Mouse (Mus musculus) layer of hippocampus, postnatal 10 days (tissue): ENCODE measurements around the gene Ate1. TPM values are rescaled to one million over a fixed set of nuclear protein-coding genes. Genes with fewer than 3 reads are reported as not detected.
"Not testable (repeated sequence)": the region's sequence is repeated elsewhere in the genome, so short reads cannot be mapped to it uniquely, and the experiment has no call there.

Source experiments
- DNase-seq, 2 experiments: peaks; one replicate each; pipeline ENCODE4 v3.0.0; 2021; ENCODE audit warnings: low spot score in 2 of 2
- long read RNA-seq: library from polyadenylated mRNA; stranded (forward); transcript quantifications from one replicate; pipeline ENCODE4 v2.0.0, GENCODE M21; 2023
- total RNA-seq, 2 experiments: library from RNA; stranded (reverse); gene quantifications; 2 replicates each; pipeline ENCODE4 v1.2.3; 2021

Ate1 gene
- 10 to 100 TPM; 58.5 to 63.7 TPM for total RNA-seq
- long read RNA-seq, full-length matches to known transcripts = 18 of 23 reads
- long read RNA-seq, partial matches to known transcripts = 2 of 23 reads
- long read RNA-seq, other reads (novel, unspliced or antisense) = 3 of 23 reads

DNA sequence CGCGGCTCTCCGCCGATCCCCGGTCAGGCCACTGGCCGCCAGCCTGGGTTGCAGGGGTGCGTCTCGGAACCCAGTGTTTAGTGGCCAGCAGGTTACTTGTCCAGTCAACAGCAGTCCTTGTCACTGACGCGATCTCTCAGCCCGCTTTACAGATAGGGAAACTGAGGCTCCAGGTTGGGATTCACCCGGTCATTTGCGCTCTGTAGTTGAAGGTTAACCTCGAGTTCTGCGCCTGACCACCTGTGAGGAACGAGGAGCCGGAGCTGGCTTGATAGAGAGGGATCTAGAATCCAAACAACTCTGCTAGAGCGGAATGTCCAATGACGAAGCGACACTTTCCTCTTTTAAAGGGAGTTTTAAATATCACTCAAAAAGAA is at the start of gene Ate1:
Gene Ate1, minus strand, starts transcription at position 321 of the 377 bp plus-strand sequence.
- DNase-seq = no peak

DNA sequence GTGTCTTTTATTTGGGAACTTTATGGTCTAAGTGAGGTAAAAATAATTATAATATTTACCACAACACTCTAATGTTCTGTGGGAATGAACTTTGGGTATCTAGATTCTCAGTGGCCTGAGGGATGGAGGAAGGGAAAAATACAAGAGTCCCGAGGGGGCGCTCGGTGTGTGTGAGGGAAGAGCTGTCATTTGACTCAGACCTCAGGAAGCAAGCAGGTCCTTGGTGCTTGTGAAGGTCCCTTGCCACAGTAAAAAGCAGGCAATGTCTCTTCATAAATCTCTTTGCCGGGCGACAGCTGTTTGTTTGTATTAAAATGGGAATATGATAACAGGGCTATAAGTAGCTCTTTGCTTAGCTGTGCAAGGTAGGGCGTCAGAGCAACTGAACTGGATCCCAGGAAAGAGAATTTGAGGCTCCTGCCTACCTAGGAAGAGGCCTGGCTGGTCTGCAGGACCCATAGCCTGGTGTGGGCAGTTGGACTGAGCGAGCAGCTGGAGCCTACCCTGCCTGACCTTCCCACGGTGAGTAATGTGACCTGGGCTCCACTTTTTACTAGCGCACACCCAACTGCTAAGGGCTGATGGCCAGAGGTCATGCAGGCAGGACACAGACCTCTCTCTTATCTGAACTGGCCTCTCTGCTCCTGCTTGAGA is 48.7 kb upstream of the Ate1 start:
- no peak for DNase-seq

DNA sequence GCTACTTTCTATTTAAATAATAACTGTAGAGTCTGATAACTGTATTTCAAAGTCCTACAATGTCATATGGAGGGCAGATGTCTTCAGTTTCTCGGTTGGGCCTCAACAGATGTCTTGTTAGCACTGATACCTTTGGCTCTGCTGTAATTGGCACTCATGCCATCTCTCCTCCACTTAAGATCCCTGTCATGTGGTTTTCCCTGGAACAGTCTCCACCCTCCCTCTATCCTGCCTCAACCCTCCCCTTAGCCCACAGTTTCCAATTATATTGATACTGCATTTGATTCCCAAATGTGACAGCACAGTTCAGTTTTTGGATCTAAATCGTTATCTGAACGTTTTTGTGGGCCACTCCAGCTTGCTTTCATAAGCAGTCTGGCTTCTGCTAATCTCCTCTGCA is 44.4 kb upstream of the Ate1 start:
- DNase-seq = no peak

DNA sequence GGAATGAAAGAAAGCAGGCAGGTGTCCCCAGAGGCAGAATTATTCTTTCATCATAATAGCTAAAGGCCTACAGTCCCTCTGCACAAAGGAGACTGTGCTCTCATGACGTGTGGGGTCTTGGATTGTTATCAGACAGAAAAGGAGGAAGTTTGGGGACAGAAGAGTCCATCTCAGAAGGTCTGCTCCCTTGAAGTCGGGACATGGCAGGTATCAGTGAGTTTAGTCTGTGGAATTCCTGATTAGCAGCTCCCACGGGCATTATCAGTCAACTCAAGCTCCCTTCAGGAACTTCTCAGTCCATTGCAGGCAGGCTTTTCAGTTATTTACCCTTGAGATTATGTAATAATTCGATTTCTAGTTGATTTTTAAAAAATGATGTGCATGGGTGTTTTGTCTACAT is 43.7 kb upstream of the Ate1 start:
- DNase-seq = no peak

DNA sequence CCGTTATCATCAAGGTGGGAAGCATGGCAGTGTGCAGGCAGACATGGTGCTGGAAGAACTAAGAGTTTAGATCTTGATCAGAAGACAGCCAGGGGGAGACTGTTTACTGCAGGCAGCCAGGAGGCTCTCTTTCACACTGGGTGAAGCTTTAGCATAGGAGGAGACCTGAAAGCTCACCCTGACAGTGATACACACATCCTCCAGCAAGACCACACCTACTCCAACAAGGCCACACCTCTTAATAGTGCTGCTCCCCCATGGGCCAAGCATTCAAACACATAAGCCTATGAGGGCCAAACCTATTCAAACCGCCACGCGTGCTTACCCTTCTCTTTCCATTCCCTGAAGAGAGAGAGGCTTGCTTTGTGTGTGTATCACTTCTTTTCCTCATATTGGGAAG is 43.1 kb upstream of the Ate1 start:
- no peak for DNase-seq

DNA sequence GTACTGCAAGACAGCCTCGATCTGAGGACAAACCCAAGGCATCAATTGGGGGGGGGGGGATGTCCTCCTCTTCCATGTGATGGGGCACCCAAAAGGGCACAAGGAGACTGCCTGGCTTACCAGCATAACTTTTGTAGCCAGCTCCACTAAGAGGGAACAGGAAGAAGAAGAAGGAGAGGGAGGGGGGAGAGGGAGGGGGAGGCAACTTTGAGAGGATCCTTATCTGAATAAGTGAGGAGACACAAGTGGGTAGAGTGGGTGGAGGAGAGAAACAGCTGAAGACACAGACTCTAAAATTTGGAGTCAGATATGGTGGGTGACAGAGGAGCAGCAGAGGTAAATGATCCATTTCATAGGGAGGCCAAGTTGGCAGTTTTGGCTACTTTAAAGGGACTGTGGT is 40.8 kb upstream of the Ate1 start:
- no peak for DNase-seq

DNA sequence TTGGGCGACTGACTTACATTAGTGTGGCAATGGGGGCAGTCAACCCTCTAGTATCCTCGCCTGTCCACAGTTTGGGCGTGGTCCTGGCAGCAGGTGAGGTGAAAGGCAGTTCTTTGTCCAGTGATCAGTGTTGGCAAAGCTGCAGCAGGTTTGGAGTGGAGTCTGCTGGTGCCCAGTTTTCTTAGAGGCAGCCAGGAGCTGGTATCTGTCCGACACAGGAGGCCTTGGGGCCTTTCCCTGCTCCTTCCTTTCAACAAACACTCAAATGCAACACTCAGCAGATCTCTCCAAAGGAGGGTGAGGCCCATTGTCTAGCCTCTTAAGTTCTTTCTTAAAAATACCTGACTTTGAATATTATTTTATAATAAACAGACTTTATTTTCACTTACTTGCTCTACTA is 38.4 kb upstream of the Ate1 start:
- DNase-seq = no peak

DNA sequence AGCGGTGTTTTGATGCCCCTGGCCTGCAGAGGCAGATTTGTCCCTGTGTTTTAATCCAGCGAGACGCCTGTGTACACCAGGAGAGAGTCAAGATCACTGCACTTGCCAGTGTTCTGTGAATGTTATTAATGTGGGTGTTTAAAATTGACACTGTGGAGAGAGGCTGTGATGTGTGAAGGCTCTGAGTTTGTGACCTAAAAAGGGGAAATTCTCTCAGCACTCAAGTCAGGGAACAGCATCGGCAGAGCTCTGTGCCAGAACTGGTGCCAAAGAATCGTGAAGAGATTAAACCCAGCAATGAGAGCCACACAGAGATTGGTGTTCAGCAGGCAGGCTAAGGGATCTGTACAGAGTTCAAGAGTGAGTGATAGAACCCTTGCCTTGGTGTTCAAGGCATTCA is 35.4 kb upstream of the Ate1 start:
- no peak for DNase-seq

DNA sequence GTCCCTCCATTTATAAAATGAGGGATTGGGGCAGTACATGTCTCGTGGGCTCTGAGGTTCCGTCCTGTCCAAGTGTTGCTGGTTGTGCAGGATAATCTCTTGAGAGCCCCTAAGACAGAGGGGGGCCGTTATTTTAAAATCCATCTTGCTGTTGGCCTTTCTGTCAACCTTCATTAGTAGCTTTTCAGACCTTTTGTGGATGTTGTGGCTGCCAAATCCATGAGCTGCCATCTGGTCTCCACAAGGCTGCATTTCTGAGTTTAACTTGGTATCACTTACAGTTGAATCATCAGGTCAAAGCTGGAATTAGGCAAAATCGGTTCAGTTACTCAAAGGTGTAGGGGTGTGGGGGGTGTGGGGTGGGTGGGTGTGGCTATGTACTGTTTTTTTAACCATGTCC is 33.2 kb upstream of the Ate1 start:
- DNase-seq = no peak

DNA sequence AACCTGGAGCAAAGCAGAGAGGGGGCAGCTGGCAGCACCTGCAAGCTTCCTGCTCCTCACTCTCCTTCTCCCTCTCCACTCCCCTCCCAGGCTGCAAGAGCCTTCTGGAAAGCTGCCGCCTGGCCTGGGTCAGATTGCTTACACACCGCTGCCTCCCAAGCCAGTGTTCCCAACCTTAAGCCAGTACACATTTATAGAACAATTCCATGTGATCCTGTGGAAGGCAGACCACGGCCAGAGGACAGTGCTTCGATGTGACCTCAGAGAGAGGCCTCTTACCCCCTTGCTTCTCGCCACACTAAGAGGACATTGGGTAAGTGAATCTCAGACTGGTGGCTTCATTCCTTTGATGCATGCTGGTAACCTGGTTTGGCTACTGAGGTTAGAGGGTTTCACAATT is 32.6 kb upstream of the Ate1 start:
- DNase-seq = no peak

DNA sequence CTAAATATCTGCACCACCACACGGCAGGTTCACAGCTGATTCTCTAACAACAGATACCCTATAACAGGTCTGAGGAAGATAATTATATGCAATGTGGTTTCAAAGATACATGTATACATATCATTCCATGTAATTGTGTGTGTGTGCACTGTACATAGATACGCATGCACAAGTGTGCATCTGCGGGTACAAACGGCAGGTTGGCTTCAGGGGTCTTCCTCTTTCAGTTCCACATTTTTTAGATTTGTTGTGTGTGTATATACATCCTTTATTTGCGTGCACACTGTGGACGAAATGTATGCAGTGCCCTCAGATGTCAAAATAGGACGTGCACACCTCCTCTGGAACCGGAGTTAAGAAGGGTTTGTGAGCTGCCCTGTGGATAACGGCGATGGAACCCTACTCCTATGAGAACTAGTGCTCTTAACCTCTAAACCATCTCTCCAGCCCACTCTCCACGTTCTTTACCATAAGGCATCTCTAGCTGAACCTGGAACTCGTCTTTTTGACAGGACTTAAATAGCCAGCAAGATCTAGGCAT is 27.5 kb upstream of the Ate1 start:
- DNase-seq = no peak

DNA sequence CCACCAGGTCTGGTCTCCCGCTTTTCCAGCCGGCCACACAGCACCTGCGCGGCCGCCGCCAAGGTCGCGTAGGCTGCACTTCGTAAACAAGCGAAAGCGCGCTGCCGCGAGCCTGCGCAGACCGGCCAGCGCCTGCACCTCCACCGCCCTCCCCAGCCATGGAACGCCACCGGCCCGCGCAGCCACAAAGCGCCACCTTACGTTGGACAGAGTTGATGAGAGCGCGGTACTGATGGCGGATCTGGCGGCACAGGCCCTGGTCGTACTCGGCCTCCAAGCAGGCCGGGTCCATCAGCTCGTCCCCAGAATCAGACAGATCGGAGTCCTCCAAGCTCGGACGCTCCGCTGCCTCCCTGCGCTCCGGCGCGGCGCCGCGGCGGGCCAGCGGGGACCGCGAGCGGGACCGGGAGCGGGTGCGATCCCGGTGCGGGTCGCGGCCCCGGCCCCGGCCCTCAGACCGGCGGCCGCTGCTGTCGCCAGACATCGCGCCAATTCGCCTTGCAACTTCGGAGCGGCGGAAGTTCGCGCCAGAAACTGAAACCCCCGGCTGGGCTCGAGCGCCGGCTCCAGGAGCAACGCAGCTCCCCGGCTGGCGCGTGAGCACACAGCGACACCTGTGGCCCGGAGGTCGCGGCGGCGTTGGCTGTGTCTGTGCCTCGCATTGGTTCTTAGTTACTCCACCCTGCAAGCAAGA is 26.8 kb upstream of the Ate1 start:
- DNase-seq = peak; percentile 90 to 93

DNA sequence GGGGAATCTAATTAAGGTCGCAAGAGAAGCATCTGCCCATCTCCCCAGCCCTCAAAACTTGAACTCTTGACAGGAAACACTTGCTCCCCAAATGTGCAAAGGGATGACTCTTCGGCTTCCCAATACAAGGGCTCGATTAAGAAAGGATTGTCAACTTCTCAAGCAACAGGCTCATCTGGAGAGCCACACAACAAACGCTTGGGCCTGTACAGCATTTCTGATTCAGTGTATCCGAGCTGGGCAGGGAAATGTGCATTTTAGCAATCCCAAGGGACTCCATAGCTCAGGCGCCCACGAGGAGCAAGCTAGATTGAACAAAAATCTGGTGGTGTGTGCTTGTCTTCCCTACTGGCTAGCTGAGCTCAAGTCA is 26.2 kb upstream of the Ate1 start:
- no peak for DNase-seq

DNA sequence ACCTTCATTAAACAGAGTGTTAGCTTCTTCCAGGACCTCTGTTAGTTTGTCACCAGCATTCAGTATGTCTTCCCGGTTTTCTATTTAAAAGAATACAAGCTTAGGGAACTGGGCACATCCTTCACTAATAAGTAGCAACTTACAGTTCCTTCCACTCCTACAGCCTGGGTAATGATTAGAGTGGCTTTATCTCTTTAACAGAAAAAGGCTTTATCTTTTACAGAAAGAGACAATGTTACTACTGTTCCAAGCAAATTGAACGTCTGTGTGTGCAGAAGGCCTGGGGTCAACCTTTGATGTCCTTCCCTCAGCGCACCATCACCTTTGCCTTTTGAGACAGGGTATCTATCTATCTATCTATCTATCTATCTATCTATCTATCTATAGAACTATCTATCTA is 25.7 kb upstream of the Ate1 start:
- DNase-seq = no peak

DNA sequence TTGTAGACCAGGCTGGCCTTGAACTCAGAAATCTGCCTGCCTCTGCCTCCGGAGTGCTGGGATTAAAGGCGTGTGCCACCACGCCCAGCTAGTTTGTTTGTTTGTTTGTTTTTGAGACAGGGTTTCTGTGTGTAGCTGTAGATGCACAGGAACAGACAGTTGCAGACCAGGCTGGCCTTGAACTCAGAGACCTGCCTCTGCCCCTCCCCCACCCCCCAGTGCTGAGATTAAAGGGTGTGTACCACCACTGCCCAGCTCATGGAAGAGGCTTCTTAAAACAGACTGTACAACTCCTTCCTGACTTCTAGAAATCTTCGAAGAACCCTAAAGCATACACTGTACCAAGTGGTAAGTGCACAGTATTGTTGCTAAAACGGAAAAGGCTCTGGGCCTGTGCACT is 25.2 kb upstream of the Ate1 start:
- no peak for DNase-seq

DNA sequence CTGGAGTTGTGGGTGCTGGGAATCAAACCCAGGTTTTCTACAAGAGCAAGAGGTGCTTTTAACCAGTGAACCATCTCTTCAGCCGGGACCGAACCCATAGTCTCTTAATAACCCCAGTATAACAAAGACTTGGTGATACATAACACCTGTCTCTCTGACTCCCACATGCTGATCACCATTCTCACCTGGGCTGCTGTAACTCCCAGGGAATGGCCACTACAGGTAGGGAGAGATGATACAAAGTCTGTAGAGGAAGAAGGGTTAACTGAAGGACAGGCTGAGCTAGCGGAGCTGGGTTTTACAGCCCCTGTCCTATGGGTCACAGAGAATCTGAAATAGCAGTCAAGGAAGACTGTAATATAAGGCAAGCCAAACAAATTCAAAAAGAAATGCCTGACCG is 23.0 kb upstream of the Ate1 start:
- DNase-seq = no peak

DNA sequence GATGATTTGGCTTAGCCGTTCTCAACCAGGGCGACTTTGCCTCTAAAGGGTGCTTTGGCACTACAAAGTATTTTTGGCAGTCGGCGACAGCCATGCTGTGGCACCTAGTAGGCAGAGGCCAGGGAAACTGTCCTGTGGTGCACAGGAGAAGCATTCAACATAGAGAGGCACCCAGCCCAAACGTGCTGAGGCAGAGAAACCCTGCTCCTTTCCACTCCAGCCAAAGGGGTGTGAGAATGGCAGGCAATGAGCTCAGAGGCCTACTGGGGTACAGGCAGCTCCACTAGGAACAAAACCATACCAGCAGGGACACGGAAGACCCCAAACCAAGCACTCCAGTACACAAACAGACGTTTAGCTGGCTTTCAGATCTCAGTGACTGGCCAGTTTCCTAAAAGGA is 20.0 kb upstream of the Ate1 start:
- no peak for DNase-seq

DNA sequence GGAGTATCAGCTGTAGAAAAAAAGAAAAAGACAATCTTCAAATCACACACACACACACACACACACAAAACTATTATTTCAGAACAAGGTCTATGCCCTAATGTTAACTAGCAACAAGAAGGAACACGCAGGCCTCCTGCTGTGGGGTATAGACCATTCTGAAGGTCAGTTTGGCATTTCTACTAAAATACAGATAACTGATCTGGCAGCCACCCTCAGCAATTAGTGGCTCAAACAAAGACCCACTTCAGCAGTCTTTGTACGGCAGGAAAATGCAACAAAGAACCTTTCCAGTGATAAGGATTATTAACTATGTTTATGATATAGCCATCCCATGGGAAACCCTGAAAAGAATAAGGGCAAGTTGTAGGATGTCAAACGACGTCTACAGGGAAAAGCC is 16.9 kb upstream of the Ate1 start:
- no peak for DNase-seq

DNA sequence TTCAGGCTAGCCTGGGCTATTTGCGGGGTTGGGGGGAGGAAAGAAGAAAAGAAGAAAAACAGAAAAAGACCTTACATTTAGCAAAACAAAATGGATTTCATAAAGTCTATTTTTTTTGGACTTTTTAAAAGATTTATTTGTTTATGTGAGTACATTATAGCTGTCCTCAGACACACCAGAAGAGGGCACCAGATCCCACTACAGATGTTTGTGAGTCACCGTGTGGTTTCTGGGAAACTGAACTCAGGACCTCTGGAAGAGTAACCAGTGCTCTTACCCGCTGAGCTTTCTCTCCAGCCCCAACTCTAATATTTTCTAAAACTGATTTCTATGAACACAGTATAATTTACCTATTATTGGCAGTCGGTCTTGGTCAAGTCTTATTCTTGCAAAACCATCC is 15.0 kb upstream of the Ate1 start:
- DNase-seq = no peak

DNA sequence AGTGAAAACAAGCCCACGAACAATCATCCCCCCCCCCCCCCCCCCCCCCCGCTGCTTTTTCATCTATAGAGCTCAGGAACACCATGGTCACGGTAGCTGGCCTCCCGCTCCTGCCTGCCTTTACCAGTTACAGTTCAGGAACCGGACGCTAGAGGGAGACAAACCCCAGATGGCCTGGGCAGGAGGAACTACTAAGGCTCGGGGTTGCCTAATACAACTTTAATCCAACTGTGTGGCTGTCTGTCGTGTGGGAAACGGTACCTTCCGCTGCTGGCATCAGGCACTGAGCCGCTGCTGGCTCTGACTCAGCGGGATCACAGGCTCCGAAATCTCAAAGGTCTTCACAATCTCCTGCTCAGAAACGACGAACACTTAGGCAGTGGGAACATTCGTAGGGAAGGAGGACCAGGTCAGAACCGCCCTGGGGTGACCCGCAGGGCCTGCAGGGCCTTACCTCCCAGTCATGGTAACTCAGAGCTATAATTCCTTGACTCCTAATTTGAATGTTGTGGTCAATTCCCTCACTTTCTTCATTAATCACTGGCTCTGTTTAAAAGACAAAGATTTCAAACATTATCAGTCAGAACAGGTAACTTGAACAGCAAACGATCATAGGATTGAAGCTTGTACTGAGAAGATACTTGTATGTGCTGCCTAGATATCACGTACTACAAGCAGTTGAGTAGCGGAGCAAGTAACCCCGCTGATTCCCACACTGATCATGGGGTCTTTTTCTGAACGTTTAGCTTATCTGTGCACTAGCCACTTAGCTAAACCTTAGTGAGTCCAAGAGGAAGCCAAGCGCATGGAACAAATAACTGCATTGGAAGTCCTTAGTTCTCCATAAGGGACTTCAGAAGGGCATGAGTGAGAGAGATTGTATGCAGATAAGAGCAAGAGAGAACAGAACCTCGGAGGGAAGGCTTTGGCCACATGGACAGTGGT is 13.4 kb upstream of the Ate1 start:
- DNase-seq = peak; percentile 96 to 97

DNA sequence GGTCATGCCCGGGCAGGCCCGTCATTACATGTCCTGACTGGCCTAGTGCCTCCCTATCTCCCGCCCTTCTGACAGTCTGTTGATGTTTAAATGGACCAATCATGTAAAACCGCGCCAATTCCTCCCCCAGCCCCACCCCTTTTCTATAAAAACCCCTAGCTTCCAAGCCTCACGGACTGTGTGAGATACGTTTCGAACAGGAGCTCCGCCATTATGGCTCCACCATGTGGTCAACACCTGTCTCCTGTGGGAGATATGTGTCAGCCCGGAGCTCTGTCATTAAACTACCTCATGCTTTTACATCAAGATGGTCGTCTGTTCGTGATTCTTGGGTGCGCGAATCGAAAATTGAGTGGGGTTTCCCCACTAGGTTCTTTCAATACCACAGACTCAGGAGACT is 11.0 kb upstream of the Ate1 start:
- not testable (repeated sequence) for DNase-seq

DNA sequence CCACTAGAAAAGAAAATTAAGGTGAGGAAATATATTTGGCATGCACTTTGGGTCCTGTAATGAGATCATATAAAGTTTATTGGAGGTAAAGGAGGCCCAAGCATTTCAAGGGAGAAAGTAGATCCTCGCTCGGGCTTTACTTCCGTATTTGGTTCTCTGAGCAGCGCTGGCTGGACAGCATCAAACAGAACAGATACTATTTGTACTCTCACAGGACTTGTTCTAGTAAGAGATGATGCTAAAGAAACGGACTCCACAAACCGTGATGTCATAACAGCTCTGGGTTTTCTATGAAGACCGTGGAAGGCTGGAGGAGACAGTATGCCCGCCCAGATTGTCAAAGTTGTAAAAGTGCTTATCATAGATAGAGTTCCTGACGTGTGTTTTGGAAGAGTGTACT is 7.1 kb upstream of the Ate1 start:
- no peak for DNase-seq
